Mouse (Mus musculus) monocyte, adult 2 months (primary cell): Measurements from ENCODE around the gene Itpka.

ENCODE experiments used
- DNase-seq, 2 experiments: peaks; one replicate each; pipeline ENCODE4 v3.0.0; 2022; ENCODE audit warnings: low spot score in 2 of 2, low read depth in 1 of 2

Gene Itpka

DNA sequence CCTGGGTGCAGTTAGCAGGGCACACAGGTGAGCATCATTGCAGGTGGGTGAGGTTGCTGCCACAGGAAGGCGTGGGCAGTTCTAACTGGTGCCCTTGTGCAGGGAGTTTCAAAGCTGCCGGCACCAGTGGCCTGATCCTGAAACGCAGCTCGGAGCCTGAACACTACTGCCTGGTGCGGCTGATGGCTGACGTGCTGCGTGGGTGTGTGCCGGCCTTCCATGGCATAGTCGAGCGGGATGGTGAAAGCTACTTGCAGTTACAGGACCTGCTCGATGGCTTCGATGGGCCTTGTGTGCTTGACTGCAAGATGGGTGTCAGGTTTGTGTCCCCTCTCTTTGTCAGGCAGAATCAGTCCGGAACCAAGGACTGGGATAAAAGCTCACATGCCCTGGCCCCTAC lies 7.1 kb downstream of the Itpka start:
- no peak for DNase-seq

DNA sequence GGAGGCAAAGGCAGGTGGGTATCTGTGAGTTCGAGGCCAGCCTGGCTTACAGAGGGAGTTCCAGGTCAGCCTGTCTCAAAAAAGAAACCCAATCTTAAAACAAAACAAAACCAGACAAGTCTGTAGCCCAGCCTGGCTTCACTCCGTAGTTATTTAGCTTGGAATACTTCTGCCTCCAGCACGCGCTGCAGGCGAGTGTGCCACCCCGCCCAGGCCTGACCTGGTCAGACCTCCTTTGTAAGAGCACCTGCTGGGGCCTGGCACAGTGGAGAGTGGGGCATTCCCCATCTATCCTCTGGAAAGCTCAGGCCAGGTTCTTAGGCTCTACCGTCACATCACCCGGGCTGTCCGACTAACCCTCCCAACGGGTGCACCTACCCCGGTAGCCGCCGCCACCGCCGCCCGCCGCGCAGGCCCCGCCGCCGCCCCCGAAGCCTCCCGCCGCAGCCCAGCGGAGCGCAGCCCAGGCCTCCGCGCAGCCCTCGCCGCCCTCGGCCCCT lies 15.5 kb downstream of the Itpka start:
- DNase-seq = no peak

DNA sequence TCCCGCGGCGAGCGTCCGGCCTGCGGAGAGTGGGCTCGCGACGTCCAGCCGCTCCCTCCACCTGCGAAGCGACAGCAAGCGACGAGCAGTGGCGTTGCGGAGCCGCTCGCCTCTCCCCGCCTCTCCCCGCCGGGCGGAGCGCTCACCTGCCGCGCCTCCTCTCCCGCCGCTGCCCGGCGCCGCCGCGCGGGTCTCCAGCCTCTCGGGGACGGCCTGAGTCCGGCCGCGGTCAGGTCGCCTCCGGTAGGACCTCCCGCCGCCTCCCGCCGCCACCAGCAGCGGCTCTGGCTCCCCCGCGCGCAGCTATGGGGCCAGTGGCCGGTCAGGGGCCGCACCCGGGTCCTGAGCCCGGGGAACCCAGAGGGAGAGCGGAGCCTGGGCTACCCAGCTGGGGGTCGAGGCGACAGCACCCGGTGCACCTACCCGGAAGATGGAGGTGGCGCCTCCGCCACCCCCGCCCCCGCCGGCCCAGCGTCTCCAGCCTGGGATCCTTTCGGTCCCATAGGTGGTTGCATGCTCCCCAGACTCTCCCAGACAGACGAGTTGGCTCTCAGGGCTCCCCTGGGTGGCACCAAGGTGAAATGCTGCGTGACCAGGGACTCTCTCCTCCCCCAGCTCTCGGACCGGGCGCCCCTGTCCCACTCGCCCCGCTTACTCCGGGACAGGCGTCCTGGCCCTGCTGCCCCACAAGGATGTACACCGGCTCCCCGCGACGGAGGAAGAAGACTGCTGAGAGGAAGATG lies 16.1 kb downstream of the Itpka start:
- DNase-seq = no peak

DNA sequence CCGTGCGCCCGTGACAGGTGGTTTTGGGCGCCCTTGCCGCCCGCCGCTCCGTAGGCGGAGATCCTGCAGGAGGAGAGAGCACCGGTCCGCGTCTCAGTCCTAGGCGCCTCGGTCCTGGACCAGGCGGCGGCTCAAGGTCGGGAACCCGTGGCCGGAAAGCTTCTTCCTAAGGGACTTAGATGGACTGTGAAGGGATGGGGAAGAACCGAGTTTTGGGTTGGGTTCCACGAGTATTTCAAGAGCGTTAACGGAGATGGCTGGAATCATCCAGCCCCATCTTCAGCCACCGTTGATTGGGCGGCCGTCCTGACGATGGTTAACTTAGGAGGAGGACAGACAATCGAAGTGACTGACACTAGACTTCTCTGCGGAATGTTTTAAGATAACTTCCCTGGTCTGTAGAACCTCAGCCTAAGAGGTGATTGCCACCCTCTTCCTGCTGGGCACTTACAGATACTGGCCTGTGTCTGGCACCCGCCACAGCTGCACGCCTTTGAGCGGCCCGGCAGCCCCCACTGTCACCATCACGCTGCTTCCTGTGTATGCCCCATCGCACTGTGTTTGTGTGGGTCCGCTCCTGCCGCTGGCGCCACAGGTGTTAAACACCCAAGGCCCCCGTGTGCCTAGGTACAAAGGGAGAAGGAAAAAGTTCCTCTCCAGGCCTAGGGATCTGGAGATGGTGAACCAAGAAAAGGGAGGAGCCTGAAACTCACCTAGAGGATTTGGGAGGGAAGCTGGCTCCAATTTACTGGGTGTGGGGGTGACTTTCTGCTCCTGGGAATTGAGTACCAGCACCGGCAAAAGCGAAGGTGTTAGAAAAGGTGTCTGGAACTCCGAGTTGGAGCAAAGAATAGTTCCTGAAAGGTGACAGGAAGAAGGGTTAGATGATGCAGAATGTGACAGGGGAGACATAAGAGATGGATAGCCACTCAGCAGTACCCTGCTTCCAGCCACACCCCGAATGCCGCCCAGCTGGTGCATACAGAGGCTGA lies 17.0 kb downstream of the Itpka start:
- DNase-seq = no peak

DNA sequence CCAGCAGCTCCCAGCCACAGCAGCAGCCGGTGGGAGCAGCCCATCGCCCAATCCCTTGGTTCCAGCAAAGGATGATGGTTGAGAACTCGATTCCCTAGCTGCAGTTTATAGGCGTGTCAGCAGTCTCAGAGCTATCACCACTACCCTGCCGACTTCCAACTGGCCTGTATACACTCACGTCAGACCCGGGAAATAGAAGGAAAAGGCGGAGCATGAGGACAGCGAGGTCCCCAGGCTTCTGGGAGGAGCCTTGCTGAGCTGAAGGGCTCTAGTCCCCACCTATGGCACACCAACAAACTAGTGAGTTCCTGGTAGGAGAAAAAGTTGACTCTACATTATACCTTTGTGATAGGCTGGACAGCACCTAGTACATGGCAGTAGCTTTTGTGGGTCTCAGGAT lies 18.1 kb downstream of the Itpka start, which contains the start of gene Ltk:
Ltk (minus strand) TSS at position 181 of the 400 bp plus-strand sequence.
- DNase-seq = no peak

DNA sequence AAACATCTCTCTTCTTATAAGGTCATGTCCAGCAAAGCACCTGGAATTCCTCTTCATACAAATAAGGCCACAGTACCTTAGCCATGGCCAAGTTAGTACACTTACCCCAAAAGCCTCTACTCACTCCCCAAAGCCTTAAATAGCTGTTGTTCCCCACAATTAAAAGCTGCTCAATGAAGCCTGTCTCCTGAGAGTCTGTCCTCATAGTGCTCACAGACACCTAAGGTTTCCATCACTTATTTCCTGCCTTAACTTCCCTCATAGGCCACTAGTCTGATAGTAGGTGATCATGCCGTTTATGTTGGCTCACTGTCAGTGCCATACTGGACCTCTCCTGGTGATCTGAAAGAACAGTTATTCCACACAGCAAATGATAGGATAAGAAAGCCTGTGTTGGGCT lies 20.1 kb downstream of the Itpka start:
- DNase-seq = no peak

DNA sequence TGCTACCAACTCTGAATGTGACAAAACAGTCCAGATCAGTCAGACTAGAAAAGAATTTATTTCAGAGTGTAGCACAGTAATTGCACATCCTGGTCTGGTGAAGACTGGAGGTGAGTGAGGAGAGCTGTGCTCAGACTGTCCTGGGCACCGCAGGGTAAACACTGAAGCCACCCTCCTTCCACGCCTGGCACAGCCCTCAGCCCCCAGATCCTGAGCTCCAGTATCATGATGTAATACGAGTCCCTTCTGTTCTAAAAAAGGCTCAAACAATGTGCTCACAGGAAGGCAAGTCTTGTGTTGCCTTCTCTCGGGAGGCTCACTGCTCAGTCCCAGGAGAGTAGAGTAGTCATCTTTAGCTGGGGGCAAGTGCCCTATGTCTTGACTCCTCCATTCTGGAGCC lies 21.8 kb downstream of the Itpka start:
- no peak for DNase-seq

DNA sequence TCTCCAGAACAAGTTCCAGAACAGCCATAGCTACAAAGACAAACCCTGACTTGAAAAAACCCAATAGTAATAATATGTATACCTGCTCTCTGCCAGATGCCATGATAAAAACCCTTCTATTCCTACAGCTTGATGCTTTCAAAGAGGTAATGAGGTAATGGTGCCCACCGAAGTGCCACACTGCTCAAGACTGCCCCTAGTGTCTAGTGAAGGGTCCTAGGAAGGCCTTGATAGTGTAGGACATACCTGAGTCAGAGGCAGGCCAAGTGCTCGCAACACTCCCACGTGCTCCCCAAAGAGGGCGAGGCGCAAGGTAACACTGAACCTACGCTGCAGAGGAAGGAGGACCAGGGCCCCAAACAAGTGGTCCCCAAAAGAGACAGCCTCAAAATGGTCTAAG lies 25.1 kb downstream of the Itpka start:
- DNase-seq = no peak

DNA sequence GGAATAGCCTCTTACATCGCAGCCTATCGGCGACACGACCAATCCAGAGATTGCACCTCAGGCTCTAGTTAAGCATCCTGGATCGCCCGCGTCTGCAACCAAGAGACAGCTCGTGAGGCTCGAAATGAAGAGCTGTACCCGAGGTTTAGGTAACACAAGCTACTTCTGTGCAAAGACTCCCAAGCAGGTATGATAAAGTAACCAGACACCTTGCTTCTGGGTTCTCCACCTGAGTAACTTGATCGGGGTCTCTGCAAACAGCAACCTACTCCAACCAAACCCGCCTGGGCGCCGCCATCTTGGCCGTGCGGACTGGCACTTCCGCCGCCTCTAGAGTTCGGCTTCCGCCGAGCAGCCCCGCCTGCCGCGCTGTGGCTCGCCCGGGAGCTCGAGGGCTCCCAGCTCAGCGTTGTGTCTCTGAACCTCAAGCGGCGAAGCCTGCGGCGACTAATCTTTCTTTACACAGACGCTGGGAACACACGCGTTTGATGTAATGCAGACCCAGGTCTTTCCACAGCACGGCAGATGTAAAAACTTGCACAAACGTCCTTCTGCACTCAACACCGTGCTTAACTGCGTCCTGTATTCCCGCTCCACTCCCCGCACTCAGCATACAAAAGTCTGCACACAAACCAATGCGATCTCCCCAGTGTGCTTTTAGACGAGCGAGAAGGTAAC lies 45.2 kb downstream of the Itpka start, which contains the start of gene Rpap1:
Rpap1 (minus strand) TSS at position 332 of the 678 bp plus-strand sequence.
- DNase-seq = peak; percentile 31 to 44

DNA sequence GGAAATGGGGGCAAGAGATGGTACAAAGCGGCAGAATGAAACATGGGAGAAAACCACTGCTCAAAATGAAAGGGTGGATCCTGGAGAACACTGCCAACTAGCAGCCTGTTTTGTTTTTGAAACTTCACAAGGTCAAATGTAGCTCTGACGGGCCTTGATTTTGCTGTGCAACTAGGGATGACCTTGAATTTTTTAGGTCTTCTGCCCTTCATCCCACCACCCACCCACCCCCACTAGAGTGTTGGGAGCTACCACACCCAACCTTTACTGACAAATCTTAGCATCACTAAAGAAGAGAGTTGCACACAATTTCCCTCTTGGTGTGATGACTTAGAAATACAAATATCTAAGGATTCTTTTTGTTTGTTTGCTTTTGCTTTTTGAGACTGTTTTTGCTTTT lies 47.9 kb downstream of the Itpka start:
- no peak for DNase-seq

DNA sequence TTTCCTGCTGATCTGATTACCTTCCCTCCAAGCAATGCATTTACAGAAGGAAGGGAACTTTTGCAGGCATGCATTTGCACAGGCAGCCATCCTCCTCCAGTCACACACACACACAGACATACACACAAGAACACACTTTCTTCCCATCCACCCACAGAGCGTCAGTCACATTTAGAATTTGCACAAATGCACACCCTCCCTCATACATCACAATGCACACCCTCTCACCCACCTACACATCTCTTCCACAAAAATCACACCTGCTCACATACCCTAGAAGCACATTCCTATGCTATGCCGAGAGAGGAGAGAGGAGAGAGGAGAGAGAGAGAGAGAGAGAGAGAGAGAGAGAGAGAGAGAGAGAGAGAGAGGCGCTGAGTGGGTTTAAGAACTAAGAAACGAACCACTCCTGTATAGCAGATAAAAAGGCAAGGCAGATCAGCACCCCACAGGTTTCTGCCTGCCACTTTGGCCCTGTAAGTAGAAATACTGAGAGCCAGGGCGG lies 55.2 kb downstream of the Itpka start, which contains the start of gene Tyro3:
Tyro3 (plus strand) TSS at position 455 of the 505 bp plus-strand sequence.
- DNase-seq = no peak

DNA sequence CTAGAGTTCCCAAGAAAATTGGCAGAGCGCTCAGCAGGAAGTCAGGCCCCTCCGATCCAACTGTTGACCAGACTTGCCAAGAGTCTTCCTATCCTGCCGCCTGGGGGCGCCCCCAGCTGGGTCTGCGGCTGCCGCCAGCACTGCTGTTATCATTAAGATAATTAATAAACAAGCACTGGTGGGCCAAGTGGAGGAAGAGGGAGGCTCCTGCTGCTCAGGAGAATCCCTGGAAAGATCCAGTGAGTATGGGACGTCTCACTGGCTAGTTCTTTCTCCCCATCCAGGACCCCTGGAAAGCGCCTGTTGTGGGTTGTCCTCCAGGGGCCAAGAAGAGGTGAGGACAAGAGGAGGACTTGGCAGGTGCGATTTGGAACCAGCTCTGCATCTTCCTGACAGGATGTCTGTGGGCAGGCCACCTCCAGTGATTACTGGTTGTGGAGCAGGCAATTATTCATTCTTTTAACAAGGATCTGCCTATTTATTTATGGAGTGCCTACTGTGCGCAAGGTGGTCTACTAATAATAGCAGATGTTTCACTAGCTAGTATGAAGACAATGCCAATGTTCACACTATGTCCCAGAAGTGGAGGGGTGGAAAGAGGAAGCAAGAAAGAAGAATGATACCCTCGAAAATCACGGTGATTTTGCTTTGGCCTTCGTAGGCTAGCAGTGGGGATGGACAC lies 56.2 kb downstream of the Itpka start:
- DNase-seq = no peak

DNA sequence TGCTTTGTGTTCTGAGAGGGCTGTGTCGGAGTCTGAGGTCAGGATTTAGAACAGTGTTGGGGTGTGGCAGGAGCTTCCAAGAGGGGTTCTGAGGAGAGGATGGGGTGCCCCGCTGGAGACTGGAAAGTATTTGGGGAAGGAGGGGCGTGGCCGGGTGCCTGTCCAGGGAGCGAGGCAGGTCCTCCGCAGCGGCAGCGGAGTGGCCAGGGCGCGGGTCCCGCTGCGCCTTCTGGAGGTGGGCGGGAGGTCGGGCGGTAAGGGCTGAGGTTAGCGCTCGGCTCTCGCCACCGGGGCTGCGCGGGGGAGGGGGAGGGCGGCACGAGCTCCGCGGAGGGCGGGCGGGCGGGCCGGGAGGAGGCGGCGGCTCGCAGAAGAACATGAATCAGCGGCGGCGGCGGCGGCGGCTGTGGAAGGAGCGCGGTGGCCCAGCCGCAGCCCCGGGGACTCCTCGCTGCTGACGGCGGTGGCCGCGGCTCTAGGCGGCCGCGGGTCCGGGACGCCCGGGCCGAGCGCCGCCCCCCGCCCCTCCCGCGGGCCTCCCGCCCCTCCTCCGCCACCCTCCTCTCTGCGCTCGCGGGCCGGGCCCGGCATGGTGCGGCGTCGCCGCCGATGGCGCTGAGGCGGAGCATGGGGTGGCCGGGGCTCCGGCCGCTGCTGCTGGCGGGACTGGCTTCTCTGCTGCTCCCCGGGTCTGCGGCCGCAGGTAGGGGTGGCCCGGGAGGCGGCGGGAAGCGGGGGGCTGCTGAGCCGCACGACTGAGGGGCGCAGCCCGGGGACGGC lies 57.2 kb downstream of the Itpka start:
- DNase-seq = no peak

DNA sequence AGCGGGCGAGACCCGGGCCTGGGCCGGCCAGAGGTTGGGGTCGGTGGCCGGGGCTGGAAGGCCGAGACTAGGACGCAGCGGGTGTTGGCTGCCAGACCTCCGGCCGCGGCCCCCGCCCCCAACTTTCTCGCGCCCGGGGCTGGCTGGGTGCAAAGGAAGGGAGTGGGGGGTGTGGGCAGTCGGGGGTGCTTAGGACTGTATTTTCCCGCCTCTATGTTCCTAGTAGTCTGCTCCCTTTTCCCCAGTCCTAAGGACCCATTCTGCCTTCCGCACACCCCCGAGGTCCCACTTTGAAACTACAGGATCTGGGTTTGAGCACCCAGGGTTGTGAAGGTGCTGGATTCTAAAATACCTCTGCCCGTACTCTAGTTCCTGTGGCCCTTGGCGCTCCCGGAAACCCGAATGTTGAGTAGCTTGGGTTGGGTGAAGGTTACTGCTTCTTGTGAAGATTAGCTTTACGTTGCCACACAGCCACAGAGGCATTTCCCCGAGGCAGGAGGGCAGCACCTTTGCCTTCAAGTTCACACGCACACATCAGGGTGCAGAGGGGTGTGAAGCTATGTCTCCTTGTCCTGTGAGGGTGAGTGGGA lies 57.9 kb downstream of the Itpka start:
- DNase-seq = no peak
